Mouse (Mus musculus): ENCODE data around the gene Vsnl1.

GRCm38 (mm10) chr12:11455549-11456194 lies 19.3 kb upstream of the Vsnl1 start, which contains the start of gene Rad51ap2:
- no peak for TF ChIP-seq CTCF (IDR thresholded peaks at IDR 0.05 in 2 of 3, conservative IDR thresholded peaks at IDR 0.05 in 1 of 3; ENCODE audit: control insufficient read depth in 1 of 3, insufficient read depth in 1 of 3, low read depth in 2 of 3, low read length in 3 of 3, poor library complexity in 1 of 3, severe bottlenecking in 1 of 3)
- no peak for TF ChIP-seq MXI1 (IDR thresholded peaks at IDR 0.05; ENCODE audit: low read depth, low read length)
- no peak for TF ChIP-seq HCFC1 (IDR thresholded peaks at IDR 0.05; ENCODE audit: low read depth, low read length)
- TF ChIP-seq GATA1 (IDR thresholded peaks at IDR 0.05; ENCODE audit: low read depth, low read length): no peak
- no peak for TF ChIP-seq POLR2AphosphoS2 (IDR thresholded peaks at IDR 0.05; ENCODE audit: low read length)
- no peak for TF ChIP-seq SIN3A (IDR thresholded peaks at IDR 0.05; ENCODE audit: low read length)
- no peak for TF ChIP-seq POLR2A (IDR thresholded peaks at IDR 0.05; ENCODE audit: control insufficient read depth in 1 of 2, insufficient read depth in 1 of 2, low read depth in 1 of 2, low read length in 2 of 2, poor library complexity in 1 of 2)
- no peak for TF ChIP-seq BHLHE40 (IDR thresholded peaks at IDR 0.05; ENCODE audit: borderline replicate concordance, low read depth, low read length)
- no peak for TF ChIP-seq ZC3H11A (IDR thresholded peaks at IDR 0.05; ENCODE audit: low read depth, low read length)
- no peak for TF ChIP-seq MYC (IDR thresholded peaks at IDR 0.05; ENCODE audit: low read depth, low read length)
- no peak for TF ChIP-seq NELFE (IDR thresholded peaks at IDR 0.05; ENCODE audit: low read depth, low read length)
- TF ChIP-seq ZNF384 (IDR thresholded peaks at IDR 0.05; ENCODE audit: low read depth, low read length): no peak
- no peak for TF ChIP-seq KAT2A (conservative IDR thresholded peaks at IDR 0.05; ENCODE audit: low read depth, low read length)
- no peak for TF ChIP-seq UBTF (IDR thresholded peaks at IDR 0.05; ENCODE audit: borderline replicate concordance, insufficient read depth, low read depth, low read length)
